Mouse (Mus musculus) liver, postnatal 0 days (tissue): ENCODE measurements around the gene 4930402H24Rik. TPM values are rescaled to one million over a fixed set of nuclear protein-coding genes. Genes with fewer than 3 reads are reported as not detected.

Experiments used
- ATAC-seq: fragments of 200-750 bp; cut with Nextera tagmentation; 2 replicates; pipeline ENCODE4 v1.8.0; 2017; ENCODE audit warnings: mild to moderate bottlenecking, moderate library complexity
- DNase-seq: peaks from one replicate; pipeline ENCODE4 v3.0.0-alpha.2; 2016
- H3K27ac ChIP-seq: fragments of 300-500 bp; sonication (generic); 2 replicates; pipeline ENCODE4 v1.5.1; 2014; ENCODE audit warnings: antibody characterized with exemption, moderate library complexity, mild to moderate bottlenecking, low read depth
- H3K27me3 ChIP-seq: fragments of 300-500 bp; sonication (generic); 2 replicates; pipeline ENCODE4 v1.6.1; 2014; ENCODE audit warnings: low read length, control low read depth, mixed read lengths; ENCODE audit not compliant: insufficient read depth
- H3K36me3 ChIP-seq: fragments of 300-500 bp; sonication (generic); replicated peaks from 2 replicates; pipeline ENCODE4 v1.6.1; 2014; ENCODE audit warnings: mild to moderate bottlenecking, control low read depth, low read length, moderate library complexity, mixed read lengths; ENCODE audit not compliant: insufficient read depth
- H3K4me1 ChIP-seq: fragments of 300-500 bp; sonication (generic); 2 replicates; pipeline ENCODE4 v1.6.1; 2014; ENCODE audit warnings: antibody characterized with exemption, mild to moderate bottlenecking, control low read depth; ENCODE audit not compliant: insufficient read depth
- H3K4me2 ChIP-seq: fragments of 300-500 bp; sonication (generic); 2 replicates; pipeline ENCODE4 v1.6.1; 2014; ENCODE audit warnings: low read depth, mild to moderate bottlenecking, low read length, moderate library complexity, mixed read lengths
- H3K4me3 ChIP-seq: fragments of 300-500 bp; sonication (generic); 2 replicates; pipeline ENCODE4 v1.5.1; 2014; ENCODE audit warnings: low read depth, low read length
- H3K9ac ChIP-seq: fragments of 300-500 bp; sonication (generic); replicated peaks from 2 replicates; pipeline ENCODE4 v1.6.1; 2014; ENCODE audit warnings: mild to moderate bottlenecking, moderate library complexity
- H3K9me3 ChIP-seq: fragments of 300-500 bp; sonication (generic); 2 replicates; pipeline ENCODE4 v1.6.1; 2016; ENCODE audit warnings: mild to moderate bottlenecking, control low read depth, low read length, mixed read lengths
- CTCF ChIP-seq: sonication (generic); IDR thresholded peaks from 2 replicates; pipeline ENCODE4 v1.5.1; 2016; ENCODE audit warnings: antibody characterized with exemption, low read depth
- EP300 ChIP-seq: IDR thresholded peaks from 2 replicates; pipeline ENCODE4 v1.6.1; 2016; ENCODE audit warnings: antibody characterized with exemption, low read depth, mild to moderate bottlenecking
- WGBS: fragments of 180-500 bp; shearing (Covaris S2); extraction: QIAGEN DNeasy Blood & Tissue Kit; methylation state at CpG from one replicate; pipeline ENCODE4 v1.1.7; 2014; ENCODE audit not compliant: insufficient replicate concordance; 5-methylcytosine and 5-hydroxymethylcytosine counted together
- polyA plus RNA-seq: library from polyadenylated mRNA; unstranded; fragments of >200 nt; fragmentation: Nextera tagmentation; extraction: Ambion mirVana; gene quantifications from 2 replicates; pipeline ENCODE4 v1.2.1, GENCODE M21; 2015

4930402H24Rik gene
- polyA plus RNA-seq, 1 experiment from 2014 or later, result 8.9 TPM

GRCm38 (mm10) chr2:130679899-130680298 is 226.3 kb downstream of the 4930402H24Rik start:
- ATAC-seq (no peak), DNase-seq (no peak)
- Histone ChIP-seq H3K36me3 (peaks cover 61% of the 10 kb centered on the region), H3K9ac (no peak overlapping the region), H3K27me3 (no peaks in the 10 kb centered on the region), H3K4me3 (no peak overlapping the region), H3K27ac (no peak overlapping the region), H3K9me3 (no peaks in the 10 kb centered on the region), H3K4me2 (no peak overlapping the region), H3K4me1 (no peaks in the 10 kb centered on the region)
- WGBS, result 83% methylated on average over 6 of the region's 6 CpGs
- TF ChIP-seq CTCF, result no peak
- no peak for TF ChIP-seq EP300

GRCm38 (mm10) chr2:130679154-130679553 is 227.1 kb downstream of the 4930402H24Rik start:
- H3K9me3 ChIP-seq, result no peaks in the 10 kb centered on the region
- DNase-seq (no peak), ATAC-seq (no peak)
- no peaks in the 10 kb centered on the region for H3K4me1 ChIP-seq
- peaks cover 66% of the 10 kb centered on the region for H3K36me3 ChIP-seq
- 91% methylated on average over 12 of the region's 12 CpGs for WGBS
- no peak overlapping the region for H3K4me3 ChIP-seq
- no peak overlapping the region for H3K27ac ChIP-seq
- H3K4me2 ChIP-seq, result no peak overlapping the region
- no peak for TF ChIP-seq CTCF
- no peak for TF ChIP-seq EP300
- no peaks in the 10 kb centered on the region for H3K27me3 ChIP-seq
- no peak overlapping the region for H3K9ac ChIP-seq

DNA sequence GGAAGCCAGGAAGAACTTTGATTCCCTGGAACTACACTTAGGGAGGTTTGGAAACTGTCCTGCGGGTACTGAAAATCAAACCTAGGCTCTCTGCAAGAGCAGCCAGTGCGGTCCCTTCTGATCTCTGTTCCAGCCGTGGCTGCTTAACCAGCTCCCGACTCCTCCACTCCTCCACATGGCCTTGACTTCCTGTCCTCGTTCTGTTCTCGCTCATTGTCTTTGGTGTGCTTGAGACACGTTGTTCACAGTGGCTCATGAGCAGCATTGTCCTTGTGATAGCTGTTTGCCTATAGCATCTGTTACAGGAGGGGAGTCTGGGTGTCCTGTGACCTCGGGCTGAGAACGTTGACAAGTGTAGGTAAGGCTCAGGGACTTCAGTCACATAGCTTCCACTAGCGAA is 229.0 kb downstream of the 4930402H24Rik start:
- ATAC-seq (no peak), DNase-seq (no peak)
- H3K4me1 ChIP-seq, result no peaks in the 10 kb centered on the region
- WGBS, result 82% methylated on average over 10 of the region's 10 CpGs
- no peak overlapping the region for H3K27ac ChIP-seq
- H3K4me2 ChIP-seq, result no peak overlapping the region
- no peak overlapping the region for H3K9ac ChIP-seq
- TF ChIP-seq EP300 (no peak), CTCF (no peak)
- H3K9me3 ChIP-seq, result no peaks in the 10 kb centered on the region
- no peak overlapping the region for H3K4me3 ChIP-seq
- no peaks in the 10 kb centered on the region for H3K27me3 ChIP-seq
- H3K36me3 ChIP-seq, result peaks cover 82% of the 10 kb centered on the region

- peak; percentile 87 for DNase-seq
- no peak for TF ChIP-seq EP300
- TF ChIP-seq CTCF, result peak; percentile 90
- peaks cover 25% of the 10 kb centered on the region for H3K4me1 ChIP-seq
- WGBS, result 2% methylated on average over 30 of the region's 31 CpGs
- H3K9me3 ChIP-seq, result no peaks in the 10 kb centered on the region
- ATAC-seq, result peak; percentile 61
- H3K27me3 ChIP-seq, result no peaks in the 10 kb centered on the region
- H3K27ac ChIP-seq, result peak within 1 kb of the TSS; percentile 82
- H3K4me2 ChIP-seq, result peak within 1 kb of the TSS; percentile 89
- peak within 1 kb of the TSS; percentile 85 for H3K4me3 ChIP-seq
- peak within 1 kb of the TSS; percentile 80 for H3K9ac ChIP-seq
- peaks cover 12% of the 10 kb centered on the region for H3K36me3 ChIP-seq
Observed at GRCm38 (mm10) chr2:130667559-130667958, 238.6 kb downstream of the 4930402H24Rik start, which contains the start of gene Itpa. Itpa (plus strand) TSS chr2:130667610.

DNA sequence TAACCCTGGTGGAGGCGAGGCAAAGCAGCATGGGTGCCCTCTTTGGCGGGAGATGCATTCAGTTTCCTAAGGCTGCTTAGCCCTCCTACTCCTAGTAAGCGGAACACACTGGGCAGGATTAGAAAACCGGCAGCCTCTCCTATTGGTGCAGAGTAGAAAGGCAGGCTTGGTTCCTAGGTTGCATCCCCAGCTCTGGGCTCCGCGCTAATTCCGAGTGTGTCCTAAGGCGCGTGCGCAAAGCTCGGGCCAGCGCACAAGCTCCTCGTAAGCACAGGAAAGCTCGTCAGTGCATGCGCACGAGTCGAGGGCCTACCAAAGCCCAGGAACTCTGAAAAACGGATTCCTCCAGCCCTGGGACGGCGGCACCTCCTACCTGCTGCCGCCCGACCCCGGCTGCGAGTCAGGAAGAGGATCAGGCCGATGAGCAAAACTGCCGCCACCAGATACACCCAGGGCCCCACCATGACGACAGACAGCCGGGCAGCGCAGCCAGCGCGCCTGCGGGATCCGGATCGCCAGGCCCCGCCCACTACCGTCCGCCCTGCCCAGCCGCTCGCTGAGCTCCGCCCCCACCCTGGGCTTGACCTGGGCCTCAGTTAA is 242.0 kb downstream of the 4930402H24Rik start, which contains the start of gene Ddrgk1:
TSS of gene Ddrgk1 (minus strand) at position 558 of the 600 bp plus-strand sequence.
- Histone ChIP-seq H3K4me1 (peaks cover 25% of the 10 kb centered on the region), H3K4me2 (peak within 1 kb of the TSS; percentile 86)

DNA sequence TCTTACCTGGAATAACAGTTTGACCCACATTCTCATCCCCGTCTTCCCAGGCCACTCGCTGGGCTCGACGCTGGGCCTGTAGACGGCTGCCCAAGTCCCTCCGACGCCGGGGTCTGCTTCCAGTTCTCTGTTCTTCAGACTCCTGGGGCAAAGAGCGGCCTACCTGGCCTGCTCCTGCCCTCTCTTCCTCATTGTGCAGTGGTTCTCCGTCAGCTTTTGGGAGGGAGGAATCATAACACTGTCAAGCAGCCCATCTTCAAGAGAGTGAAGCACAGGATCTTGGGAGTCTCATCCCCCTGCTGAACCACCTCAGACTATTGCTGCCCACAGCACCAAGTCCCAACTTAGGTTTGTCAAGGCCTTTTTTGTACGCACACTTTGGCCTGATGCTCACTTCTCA is 242.9 kb downstream of the 4930402H24Rik start:
- TF ChIP-seq EP300 (no peak), CTCF (no peak)
- H3K27me3 ChIP-seq, result no peaks in the 10 kb centered on the region
- WGBS, result 90% methylated on average over 11 of the region's 11 CpGs
- no peak for DNase-seq
- H3K4me2 ChIP-seq, result peak overlapping the region; percentile 86
- H3K9ac ChIP-seq, result peak overlapping the region; percentile 84
- no peak overlapping the region for H3K27ac ChIP-seq
- H3K4me1 ChIP-seq, result peaks cover 23% of the 10 kb centered on the region
- no peak for ATAC-seq
- H3K9me3 ChIP-seq, result no peaks in the 10 kb centered on the region
- H3K36me3 ChIP-seq, result peaks cover 25% of the 10 kb centered on the region
- peak overlapping the region; percentile 57 for H3K4me3 ChIP-seq

More for the DNA sequence above, 242.0 kb downstream of the 4930402H24Rik start, which contains the start of gene Ddrgk1:
- peak; percentile 94 for DNase-seq
- TF ChIP-seq CTCF (peak; percentile 34), EP300 (no peak)
- 1% methylated on average over 39 of the region's 40 CpGs for WGBS
- H3K4me3 ChIP-seq, result peak within 1 kb of the TSS; percentile 57
- H3K9ac ChIP-seq, result peak within 1 kb of the TSS; percentile 84
- peak within 1 kb of the TSS; percentile 96 for H3K27ac ChIP-seq
- peak; percentile 94 for ATAC-seq
- peaks cover 19% of the 10 kb centered on the region for H3K36me3 ChIP-seq
- H3K27me3 ChIP-seq, result no peaks in the 10 kb centered on the region
- H3K9me3 ChIP-seq, result no peaks in the 10 kb centered on the region
